Mouse (Mus musculus) fat pad, adult 2 months (tissue): ENCODE data around the gene Rad51b.
A peak's percentile ranks its signal among the peaks of the same experiment; 100 is the strongest.

Source experiments
- DNase-seq: peaks from one replicate; pipeline ENCODE4 v3.0.0-alpha.2; 2011; ENCODE audit warnings: low read depth, low spot score; ENCODE audit errors: extremely low read depth

The Rad51b gene

DNA sequence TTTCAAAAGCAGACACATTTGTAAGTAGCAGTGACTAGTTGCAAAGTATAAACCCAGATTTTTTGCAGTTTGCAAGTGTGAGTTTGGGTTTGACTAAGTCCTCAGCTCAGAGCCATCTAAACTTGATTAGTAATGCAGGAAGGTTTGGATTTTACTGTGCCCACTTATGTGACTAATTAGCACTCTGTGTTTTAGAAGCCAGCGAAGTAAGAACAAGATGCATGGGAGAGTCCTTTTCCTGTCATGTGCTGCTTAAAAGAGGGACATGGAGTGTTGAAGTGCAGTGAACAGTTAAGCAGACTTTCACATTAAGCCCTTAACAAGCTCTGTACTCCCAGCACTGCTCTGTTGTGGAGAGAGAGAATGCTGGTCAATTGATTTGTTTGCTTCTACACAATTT, 225.3 kb downstream of the Rad51b start:
- DNase-seq = no peak

DNA sequence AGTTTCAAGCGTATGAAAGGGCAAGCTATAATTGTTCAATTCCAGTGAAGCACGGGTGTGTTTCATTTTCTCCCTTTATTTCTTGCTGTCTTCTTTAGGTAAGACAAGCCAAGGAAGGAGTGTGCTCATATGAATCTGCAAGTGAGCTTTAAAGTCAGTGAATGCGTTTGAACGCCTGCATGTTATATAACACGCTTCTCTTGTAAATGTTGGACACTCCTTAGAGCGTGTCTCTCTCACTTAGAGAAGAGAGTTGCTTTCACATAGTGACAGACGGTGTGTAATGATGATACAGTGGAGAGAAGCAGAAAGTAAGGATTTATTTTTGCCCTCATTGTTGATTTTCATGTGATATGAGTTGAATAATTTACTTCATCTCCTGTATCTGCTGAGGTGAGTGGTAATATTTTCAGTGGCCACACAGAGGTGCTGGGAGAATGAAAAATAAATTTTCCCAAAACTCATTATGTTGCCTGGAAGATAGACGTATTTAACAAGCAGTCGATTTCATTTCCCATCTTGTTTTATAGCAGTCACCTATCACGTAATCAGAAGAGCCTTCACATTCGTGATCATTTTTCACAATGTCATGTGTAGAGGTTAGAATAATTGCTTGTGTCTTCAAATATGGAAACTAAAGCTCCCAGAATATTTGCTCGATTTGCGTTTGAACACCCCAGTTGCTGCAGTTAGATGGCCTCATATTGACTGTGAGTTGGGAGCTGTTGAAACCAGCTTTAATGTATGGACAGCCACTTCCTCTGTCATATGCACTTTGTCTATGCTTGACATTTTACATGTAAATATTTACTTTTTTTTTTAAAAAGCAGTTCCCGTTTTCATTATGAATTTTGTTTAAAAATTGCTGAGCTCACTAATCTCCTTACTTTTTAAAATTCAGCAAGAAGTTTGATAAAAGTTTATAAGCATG, 228.1 kb downstream of the Rad51b start:
- DNase-seq = no peak

DNA sequence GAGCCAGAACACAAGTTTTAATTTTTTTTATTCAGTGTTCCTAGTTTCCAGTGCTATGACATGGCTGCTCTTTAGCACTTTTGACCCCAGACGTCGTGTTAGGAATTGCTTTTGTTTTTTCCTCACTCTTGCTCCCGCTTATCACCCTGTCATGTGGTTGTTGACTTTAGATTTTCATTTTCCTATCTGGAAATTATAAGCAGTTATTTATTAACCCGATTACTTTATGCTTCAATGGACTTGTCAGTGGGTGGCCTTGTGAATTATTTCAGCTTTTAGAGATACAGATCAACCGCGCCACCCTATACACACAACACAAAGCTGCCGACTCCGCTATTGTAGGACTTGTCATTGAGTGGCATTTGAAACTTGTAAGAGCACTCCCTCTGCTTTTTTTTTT, 228.8 kb downstream of the Rad51b start:
- no peak for DNase-seq

DNA sequence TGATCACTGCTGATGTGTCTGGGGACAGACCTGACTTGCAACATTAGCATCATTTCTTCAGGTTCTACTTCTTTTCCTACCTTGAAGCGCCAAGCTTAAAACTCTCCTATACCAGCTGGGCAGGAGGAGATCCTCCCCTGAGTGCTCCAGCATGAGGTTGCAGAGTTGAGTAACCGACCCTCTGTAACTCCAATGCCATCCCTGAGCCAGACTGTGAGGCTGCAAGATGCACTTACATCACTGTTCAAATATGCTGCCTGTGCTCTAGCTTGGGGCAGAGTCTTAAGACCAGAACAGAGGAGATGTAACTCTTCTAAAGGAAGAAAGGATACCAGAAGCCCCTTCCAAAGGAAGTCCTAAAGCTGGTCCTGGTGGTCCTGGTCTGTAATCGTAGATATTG, 230.1 kb downstream of the Rad51b start:
- no peak for DNase-seq

DNA sequence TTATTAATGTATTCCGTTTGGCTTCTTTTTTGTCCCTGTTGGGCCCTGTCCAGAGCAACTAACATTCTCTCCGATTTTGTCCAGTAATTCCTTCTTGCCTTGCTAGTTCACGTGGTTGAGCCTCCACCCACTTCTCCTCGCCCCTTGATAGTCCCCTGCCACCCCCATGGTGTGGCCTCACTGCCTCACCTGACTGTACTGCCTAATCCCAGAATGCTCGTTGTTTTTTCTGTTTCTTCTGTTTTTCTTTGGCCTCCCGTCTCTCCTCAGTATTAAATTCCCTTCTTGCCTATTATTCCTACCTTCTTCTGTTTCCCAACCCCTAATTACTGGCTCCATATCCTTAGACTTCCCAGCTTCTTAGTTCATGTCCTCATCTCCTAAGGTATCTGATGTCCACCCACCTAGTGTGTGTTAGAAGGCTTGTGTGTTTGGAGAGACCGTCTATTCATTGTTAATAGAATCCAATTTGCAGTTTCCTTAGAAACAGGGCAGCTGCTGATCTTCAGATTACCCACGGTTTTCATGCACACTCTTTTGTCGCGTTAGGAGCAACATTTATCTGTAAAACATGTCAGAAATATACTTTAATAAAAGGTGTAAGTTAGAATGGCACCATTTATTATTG, 233.3 kb downstream of the Rad51b start:
- DNase-seq = no peak

DNA sequence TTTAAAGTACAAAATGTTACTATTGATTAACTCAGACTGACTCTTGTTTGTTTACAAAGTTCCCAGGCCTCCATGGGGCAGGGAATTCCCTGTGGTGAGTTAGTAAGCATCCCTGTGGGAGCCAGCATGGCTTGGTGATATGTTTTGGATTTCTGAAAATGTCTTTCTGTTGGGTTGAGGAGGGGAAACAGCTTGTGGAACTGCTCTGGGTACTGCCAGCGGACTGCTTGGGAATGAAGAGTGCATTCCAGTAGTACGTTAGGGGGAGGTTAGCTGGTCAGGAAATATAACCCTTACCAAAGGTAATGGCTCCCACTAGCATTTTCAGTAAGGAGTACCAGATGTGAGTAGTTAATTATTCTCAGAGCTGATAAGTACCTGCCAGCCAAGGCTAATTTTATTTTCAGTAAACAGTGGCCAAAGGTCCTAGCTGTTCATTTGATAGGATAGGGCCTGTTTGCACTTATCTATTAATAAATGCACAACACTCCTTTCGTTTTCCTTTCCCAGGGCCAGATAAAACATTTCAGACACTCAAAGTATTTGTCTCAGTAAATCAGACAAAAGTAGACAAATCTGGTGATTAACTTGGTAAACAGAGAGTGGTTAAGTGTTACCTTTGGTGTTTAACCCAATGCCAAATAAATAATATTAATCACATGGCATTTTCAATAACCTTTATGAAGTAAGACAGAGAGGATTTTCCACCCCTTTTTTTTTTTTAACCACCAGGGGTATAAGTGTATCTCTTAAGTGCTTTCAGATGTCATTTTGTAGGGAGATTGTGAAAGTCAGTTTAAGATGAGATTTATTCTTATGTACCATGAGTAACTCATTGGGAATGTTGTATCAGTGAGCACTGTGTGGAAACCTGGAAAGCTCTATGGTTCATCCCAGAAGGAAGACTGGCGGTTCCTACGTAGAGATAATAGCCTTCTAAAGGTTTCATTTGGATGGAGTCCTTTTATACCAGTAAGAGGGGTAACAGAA, 235.0 kb downstream of the Rad51b start:
- DNase-seq = no peak

DNA sequence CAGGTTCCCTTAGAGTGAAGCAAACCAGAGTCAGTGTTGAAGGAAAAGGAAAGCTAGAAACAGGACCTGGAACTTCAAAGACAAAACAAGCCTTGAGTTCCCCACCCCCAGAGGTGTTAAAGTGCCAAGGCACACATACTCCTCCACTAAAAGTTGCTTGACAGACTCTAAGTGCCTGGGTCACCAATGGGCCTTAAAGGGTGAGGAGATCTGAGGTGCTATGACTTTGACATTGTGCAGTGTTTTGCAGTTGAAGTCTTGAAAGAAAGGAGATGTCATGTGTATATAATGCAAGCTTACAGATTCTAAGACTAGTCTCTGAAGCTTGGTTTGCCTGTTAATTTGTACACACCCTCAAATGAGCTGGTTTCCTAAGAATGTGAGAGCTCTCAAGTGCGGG, 237.7 kb downstream of the Rad51b start:
- DNase-seq = no peak

DNA sequence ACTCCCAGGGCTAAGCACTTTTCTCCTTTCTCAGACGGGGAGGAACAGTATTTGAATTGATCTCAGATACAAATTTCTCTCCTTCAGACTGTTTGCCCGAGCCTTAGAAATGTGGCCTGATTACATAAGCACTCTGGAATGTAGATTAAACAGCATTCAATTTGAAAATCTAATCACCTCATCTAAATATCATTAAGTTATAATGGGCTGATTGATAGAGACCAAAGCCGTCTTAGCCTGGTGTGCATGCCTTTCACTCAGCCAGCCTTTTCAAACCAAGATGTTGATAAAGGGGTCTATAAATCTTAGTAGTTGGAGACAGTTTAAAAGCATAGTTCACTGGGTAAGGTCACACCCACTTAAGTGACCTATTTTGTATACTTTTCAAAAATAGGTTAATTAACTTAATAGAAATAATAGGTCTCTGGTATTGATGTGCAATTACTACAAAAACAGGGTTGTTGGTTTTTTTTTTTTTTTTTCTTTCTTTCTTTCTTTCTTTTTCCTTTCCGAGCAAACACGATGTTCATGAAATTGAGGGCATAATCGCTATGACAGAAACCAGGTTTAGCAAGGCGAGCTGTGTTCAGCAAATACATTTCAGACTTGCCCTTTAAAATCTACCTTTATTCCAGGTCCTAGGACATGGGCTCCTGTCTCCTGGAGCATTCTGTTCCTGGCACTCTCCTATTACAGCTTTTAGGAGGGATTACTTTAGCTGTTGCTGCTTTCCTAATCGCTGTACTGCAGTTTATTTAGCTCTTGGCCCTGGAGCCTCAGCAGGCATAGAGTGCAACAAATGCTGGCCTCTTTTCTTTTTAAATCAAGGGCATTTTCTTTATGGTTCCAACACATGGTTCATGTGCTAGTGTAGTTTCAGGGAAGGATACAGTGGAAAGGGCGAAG, 238.7 kb downstream of the Rad51b start:
- DNase-seq = peak; percentile 77

DNA sequence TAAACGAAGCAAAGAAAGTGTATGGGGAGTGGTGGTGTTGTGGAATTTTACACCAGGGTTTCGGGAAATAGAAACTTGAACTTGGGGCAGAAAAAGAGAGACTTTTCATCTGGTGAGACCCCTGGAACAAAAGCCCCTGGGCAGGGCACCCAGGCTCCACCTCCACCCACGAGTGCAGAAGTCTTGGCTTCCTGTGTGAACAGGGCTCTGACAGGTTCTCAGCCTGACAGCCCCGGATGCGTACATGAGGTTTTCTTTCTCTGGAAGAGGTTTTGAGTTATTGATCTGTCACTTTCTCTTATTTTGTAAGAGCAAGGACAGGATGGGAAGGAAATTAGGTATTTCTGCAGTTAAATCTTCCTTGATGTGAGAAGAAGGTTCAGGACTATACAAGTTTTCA, 243.1 kb downstream of the Rad51b start:
- no peak for DNase-seq

DNA sequence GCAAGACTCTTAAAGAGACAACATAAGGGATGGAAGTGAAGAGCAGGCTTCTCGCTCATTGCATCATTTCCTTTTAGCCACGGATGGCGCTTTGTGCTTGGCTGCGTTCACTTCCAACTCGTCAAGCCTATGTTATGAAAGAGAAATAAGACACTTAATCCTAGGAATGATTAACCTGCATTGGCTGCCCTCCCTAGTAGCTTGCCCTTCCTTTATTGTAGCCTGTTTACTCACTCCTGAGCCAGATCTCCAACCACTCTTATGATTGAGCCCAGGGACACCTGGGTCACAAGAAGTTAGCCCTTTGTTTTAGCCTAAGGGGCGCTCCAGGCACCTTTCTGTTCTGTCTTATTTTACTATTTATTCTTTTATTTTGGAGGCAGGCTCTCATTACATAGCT, 244.5 kb downstream of the Rad51b start:
- peak; percentile 75 for DNase-seq

DNA sequence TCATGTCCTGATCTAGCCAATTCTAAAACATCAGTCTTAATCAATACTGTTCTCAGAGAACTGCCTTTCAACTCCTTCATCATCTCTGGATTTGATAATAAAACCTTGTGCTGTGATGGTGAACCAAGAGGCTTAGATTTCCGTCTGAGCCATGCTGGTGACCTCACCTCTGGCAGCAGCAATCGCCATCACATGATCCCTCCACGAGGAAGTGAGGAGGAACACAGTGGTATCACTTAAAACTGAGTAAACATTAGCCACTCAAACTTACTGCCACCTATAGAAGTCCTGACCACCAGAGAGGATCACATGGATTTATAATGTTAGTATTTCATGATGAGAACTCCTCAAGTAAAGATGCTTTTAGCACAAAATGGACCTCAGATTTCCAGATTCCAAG, 248.0 kb downstream of the Rad51b start:
- no peak for DNase-seq

DNA sequence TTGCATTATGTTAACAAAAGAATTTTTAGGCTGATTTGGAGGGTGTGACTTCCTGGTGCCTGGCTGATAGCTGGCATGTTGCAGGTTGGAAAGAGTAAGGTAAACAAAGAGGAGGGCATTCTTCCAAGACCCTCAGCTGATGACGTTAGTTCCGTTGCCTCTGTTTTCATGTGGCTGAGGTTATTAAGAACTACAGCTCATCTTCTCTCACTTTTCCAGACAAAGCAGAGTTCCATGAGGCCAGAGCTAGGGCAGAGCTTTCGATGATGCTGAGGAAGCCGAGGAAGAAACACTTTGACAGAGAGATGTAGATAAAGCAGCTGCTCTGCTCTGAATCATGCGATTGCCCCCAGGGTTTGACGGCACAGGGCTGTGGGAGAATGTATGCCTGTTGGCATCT, 250.5 kb downstream of the Rad51b start:
- DNase-seq = no peak

DNA sequence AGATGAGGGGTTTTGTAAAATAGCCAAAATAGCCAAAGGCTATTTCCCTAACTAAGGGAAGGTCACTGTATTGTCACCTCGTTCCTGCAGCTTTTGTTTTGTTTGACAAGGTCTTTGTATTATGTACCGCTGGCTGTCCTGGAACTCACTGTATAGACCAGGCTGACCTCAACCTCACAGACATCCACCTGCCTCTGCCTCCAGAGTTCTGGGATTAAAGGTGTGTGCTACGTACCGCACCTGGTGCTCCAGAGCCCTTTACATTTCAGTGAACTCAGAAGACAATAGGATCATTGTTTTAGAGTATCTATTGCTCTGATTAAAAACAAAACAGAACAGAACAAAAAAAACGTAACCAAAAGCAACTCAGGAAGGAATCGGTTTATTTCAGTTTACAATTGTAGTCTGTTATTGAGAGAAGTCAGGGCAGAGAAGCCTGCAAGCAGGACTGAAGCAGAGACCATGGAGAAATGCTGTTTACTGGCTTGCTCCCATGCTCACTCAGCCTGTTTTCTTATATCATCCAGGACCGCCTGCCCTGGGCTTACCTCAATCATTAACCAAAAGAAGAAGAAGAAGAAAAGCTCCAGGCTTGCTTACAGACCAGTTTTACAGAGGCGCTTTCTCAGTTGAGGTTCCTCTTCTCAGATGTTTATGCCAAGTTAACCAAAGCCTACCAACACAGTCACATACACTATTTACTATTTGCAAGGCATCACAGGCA, 251.7 kb downstream of the Rad51b start:
- no peak for DNase-seq

DNA sequence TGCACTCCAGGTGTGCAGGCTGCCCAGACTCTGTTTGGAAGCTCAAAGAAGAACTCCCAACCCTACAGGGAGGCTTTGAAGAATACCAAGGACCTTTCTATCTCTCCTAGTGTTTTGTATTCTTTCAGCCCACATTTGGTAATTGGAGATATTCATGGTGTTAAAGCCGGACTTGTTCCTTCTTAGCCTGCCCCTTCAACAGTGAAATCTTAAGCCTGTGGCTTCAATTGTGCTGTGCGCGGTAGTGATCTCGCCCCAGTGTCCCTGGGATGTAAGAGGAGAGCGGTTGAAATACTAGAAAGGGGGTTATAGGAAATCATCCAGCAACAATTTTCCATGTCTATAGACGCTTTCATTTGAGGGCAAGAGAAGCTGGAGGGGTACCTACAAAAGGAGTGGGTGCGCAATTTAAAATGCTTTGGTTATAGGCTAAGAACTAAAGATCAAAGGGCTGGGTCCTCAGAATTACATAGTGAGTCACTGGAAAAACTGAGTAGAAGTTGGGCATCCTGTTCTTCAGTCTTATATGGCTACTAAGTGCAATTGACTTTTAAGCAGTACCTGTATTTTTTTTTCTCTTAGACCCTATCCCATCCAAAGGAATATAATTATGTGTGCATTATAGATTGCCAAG, 253.1 kb downstream of the Rad51b start:
- no peak for DNase-seq

DNA sequence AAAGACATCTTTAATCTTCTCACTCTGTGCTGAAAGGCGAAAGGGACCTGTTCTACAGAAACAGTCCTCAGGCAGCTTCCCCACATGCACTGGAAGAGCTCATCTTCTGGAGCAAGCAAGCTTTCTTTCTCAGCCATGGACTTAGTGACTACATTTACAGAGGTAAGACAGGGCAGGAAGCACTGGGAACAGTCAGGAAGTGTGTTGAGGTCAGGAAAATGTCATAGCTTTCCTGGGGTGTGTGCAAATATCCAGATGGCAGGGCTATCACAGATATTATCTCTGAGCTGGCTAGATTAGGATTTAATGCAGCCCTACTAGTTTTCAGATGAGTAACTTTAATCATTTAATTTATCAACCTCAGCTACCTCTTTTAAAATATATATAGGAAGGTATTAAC, 254.2 kb downstream of the Rad51b start:
- no peak for DNase-seq

DNA sequence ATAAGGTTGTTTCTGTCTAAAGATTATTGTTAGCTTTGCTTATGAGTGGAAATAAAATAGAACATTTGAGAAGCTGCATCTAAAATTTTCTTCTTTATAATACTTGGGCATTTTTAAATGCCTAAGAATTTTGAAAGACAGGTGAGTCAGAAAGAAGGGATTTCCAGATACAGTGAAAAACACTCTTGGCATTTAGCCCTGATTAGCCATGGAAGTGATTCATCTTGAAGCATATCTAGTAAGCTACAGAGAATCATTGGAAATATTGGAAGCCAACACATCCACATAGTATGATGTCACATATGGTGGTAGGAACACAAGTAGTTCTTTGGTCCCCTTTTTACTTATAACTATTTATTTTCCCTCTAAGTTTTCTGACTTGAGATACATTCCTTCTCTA, 256.0 kb downstream of the Rad51b start:
- DNase-seq = no peak

DNA sequence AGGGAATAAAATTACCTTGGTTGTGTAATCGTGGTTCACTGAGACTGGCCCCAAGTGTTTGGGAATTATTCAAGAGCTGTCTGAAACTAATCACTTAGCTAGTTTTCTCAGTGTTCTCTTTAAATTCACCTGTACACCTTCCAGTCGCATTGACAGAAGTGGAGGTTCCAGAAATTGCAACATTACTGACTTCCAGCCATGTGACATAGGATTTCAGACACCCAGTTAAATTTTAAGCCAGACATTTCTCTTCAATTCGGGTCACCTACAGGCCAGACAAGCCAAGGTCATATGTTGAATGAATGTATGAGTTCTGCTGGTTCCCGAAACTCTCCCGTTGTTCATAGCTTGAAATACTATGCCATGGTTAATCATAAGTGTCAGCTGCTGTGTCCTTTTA, 260.8 kb downstream of the Rad51b start:
- DNase-seq = peak; percentile 50

DNA sequence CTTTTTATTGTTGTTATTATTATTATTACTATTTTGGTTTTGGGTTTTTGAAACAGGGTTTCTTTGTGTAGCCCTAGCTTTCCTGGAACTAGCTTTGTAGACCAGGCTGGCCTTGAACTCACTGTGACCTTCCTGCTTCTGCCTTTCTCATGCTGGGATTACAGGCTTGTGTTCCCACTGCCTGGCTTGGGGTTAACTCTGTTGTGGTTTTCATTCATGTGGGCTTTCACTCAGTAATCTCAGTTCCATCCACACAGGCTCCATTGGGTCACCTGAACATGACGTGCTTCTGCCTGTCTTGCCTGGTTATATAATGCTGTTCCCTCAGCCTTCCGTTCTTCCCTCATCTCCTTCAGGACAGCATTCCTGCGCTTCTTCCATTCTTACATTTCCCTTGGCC, 261.6 kb downstream of the Rad51b start:
- DNase-seq = no peak

DNA sequence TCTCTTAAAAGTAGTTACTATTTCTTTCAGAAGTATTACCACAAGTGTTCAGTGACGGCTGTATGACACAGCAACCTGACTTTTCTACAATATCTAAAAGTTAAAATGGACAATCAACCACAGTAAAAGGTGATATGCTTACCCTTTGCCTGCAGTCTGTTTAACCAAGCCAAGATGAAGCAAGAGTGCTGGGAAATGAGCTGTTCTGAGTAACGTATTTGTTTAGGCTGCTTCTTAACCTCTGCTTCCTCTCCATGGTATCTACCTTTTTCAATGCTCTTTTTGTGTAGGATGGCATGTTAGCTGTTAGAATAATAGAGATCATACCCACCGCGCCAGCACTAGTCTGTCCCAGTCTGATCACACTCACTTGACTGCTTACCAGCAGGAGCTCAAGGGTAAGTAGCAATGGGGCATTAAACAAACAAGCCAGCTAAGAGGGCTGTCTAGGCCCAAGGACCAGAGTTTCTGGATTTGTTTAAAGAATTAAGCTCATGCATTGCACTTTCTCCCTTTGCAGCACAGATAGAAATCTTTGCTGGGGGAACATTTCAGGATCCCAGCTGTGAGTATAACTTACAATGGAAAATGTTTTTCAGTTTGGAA, 262.4 kb downstream of the Rad51b start:
- DNase-seq = no peak
